ENCODE assay signal across 9 mouse cellular contexts in genomic region chr6:122341038-122341810, GRCm38 (mm10). TPM values are rescaled to one million over a fixed set of nuclear protein-coding genes. Genes with fewer than 3 reads are reported as not detected.
DNase-seq lines count a peak whose midpoint lies in the region; ATAC-seq and TF ChIP-seq lines count a peak whose summit lies in the region.
"Had no signal": no experiment of that assay in that cellular context is flagged by ENCODE, and none has a peak within 500 bp of the region (broad histone marks: within the 10 kb centered on the region; RNA-seq: fewer than 3 reads in every experiment).

No protein-coding gene starts in this region.

- no peak for ATAC-seq in heart, embryonic 16.5 days (replicated peaks; ENCODE audit: extremely low read depth, insufficient read depth, low FRiP score)
- no peak for ATAC-seq in embryonic facial prominence, embryonic 12.5 days (ENCODE audit: insufficient number of reproducible peaks, insufficient read depth, low FRiP score, low TSS enrichment)
- ATAC-seq in kidney, embryonic 16.5 days (ENCODE audit: low FRiP score, low TSS enrichment): no peak
- ATAC-seq in midbrain, postnatal 0 days (ENCODE audit: low FRiP score): no peak
- ATAC-seq in megakaryocyte progenitor cell, adult 5-6 weeks (replicated peaks; ENCODE audit: poor library complexity): no peak

- H3K9me3 ChIP-seq in heart, embryonic 16.5 days (replicated peaks; ENCODE audit: control insufficient read depth, low read length): no peaks in the 10 kb centered on the region
- no peaks in the 10 kb centered on the region for H3K9me3 ChIP-seq in embryonic facial prominence, embryonic 12.5 days
- no peaks in the 10 kb centered on the region for H3K9me3 ChIP-seq in kidney, embryonic 16.5 days (ENCODE audit: low read length)
- no peaks in the 10 kb centered on the region for H3K9me3 ChIP-seq in midbrain, postnatal 0 days (ENCODE audit: low read length)

- H3K27me3 ChIP-seq in heart, embryonic 16.5 days (ENCODE audit: control insufficient read depth, insufficient read depth, low read length): no peaks in the 10 kb centered on the region
- no peaks in the 10 kb centered on the region for H3K27me3 ChIP-seq in embryonic facial prominence, embryonic 12.5 days
- no peaks in the 10 kb centered on the region for H3K27me3 ChIP-seq in kidney, embryonic 16.5 days (ENCODE audit: insufficient read depth, low read length)
- H3K27me3 ChIP-seq in midbrain, postnatal 0 days (ENCODE audit: insufficient read depth, low read length): no peaks in the 10 kb centered on the region

- H3K4me2 ChIP-seq in heart, embryonic 16.5 days (ENCODE audit: low read depth, low read length): peak overlapping the region; percentile 81; the same call in 1 of the 2 replicates
- peak overlapping the region; percentile 59 for H3K4me2 ChIP-seq in embryonic facial prominence, embryonic 12.5 days (replicated peaks)
- H3K4me2 ChIP-seq in kidney, embryonic 16.5 days (replicated peaks; ENCODE audit: low read depth, low read length): peak overlapping the region; percentile 62
- H3K4me2 ChIP-seq in midbrain, postnatal 0 days (ENCODE audit: low read depth, low read length, poor library complexity, severe bottlenecking): peak overlapping the region; percentile 72

- 50% methylated on average over 7 of the region's 7 CpGs for WGBS in heart, embryonic 16.5 days
- WGBS in embryonic facial prominence, embryonic 12.5 days: 43% methylated on average over 7 of the region's 7 CpGs
- WGBS in kidney, embryonic 16.5 days: 41% methylated on average over 7 of the region's 7 CpGs
- WGBS in midbrain, postnatal 0 days: 42% methylated on average over 7 of the region's 7 CpGs

- no peak overlapping the region for H3K4me3 ChIP-seq in heart, embryonic 16.5 days (ENCODE audit: low read length)
- no peak overlapping the region for H3K4me3 ChIP-seq in embryonic facial prominence, embryonic 12.5 days
- H3K4me3 ChIP-seq in kidney, embryonic 16.5 days (ENCODE audit: low read length): no peak overlapping the region
- peak overlapping the region; percentile 70 for H3K4me3 ChIP-seq in midbrain, postnatal 0 days (ENCODE audit: low read depth, low read length)

- no peak for TF ChIP-seq CTCF in midbrain, postnatal 0 days (IDR thresholded peaks at IDR 0.05)

- intact Hi-C loops in gastrocnemius, postnatal 36 days (cut with DNase I): no loop called here
- intact Hi-C loops in left cerebral cortex, postnatal 10 days (cut with DNase I): no loop called here

- peaks cover 4% of the 10 kb centered on the region; the same call in 1 of the 2 replicates for H3K36me3 ChIP-seq in heart, embryonic 16.5 days (ENCODE audit: control insufficient read depth, insufficient read depth)
- peaks cover 3% of the 10 kb centered on the region; the same call in 1 of the 2 replicates for H3K36me3 ChIP-seq in embryonic facial prominence, embryonic 12.5 days
- H3K36me3 ChIP-seq in kidney, embryonic 16.5 days (ENCODE audit: insufficient read depth, low read length): peaks cover 4% of the 10 kb centered on the region
- H3K36me3 ChIP-seq in midbrain, postnatal 0 days (ENCODE audit: insufficient read depth, low read length): no peaks in the 10 kb centered on the region

- no peak overlapping the region for H3K9ac ChIP-seq in heart, embryonic 16.5 days (ENCODE audit: low read length)
- H3K9ac ChIP-seq in embryonic facial prominence, embryonic 12.5 days: no peak overlapping the region
- H3K9ac ChIP-seq in kidney, embryonic 16.5 days (replicated peaks; ENCODE audit: low read length): no peak overlapping the region
- H3K9ac ChIP-seq in midbrain, postnatal 0 days (replicated peaks; ENCODE audit: low read length, poor library complexity, severe bottlenecking): peak overlapping the region; percentile 83; the same call in 1 of the 2 replicates

- H3K4me1 ChIP-seq in heart, embryonic 16.5 days (ENCODE audit: control insufficient read depth, insufficient read depth, low read length): peaks cover 32% of the 10 kb centered on the region
- H3K4me1 ChIP-seq in embryonic facial prominence, embryonic 12.5 days: peaks cover 17% of the 10 kb centered on the region
- H3K4me1 ChIP-seq in kidney, embryonic 16.5 days (ENCODE audit: insufficient read depth, low read length): peaks cover 40% of the 10 kb centered on the region
- no peaks in the 10 kb centered on the region; the same call in 1 of the 2 replicates for H3K4me1 ChIP-seq in midbrain, postnatal 0 days (ENCODE audit: insufficient read depth, low read length)

- H3K27ac ChIP-seq in heart, embryonic 16.5 days (ENCODE audit: low read length): no peak overlapping the region
- H3K27ac ChIP-seq in embryonic facial prominence, embryonic 12.5 days: peak overlapping the region; percentile 96; the same call in 1 of the 2 replicates
- peak overlapping the region; percentile 98; the same call in 1 of the 2 replicates for H3K27ac ChIP-seq in kidney, embryonic 16.5 days (ENCODE audit: low read length)
- peak overlapping the region; percentile 94 for H3K27ac ChIP-seq in midbrain, postnatal 0 days (ENCODE audit: low read depth, low read length)

- DNase-seq in heart, adult 9 months (ENCODE audit: low spot score in 2 of 2): no peak
- peak; percentile 5 for DNase-seq in midbrain, postnatal 0 days (ENCODE audit: low spot score)
- DNase-seq in gastrocnemius, postnatal 36 days: no peak
- DNase-seq in left cerebral cortex, postnatal 10 days (ENCODE audit: extremely low spot score in 1 of 2, low spot score in 2 of 2): no peak

RNA-seq across cellular contexts. Expression of gene Phc1, which starts 0.9 kb away (rescaled TPM):
- 7.2 and 9.2 TPM in 2 replicates for polyA plus RNA-seq in heart, embryonic 16.5 days (2015; fragmentation: Nextera tagmentation; extraction: Ambion mirVana)
- 29.4 and 30.0 TPM in 2 replicates for polyA plus RNA-seq in embryonic facial prominence, embryonic 12.5 days (2016; fragmentation: Nextera tagmentation; extraction: Ambion mirVana)
- polyA plus RNA-seq in kidney, embryonic 16.5 days (2015; fragmentation: Nextera tagmentation; extraction: Ambion mirVana): 17.9 and 21.8 TPM in 2 replicates
- 60.5 and 67.1 TPM in 2 replicates for total RNA-seq in midbrain, postnatal 0 days (2014; rRNA removed)
- polyA plus RNA-seq in midbrain, postnatal 0 days (2015; fragmentation: Nextera tagmentation; extraction: Ambion mirVana): 24.7 and 26.8 TPM in 2 replicates
- total RNA-seq in megakaryocyte progenitor cell, adult 5-6 weeks (2015): 7.6 and 9.4 TPM in 2 replicates
- total RNA-seq in megakaryocyte progenitor cell, adult 5-6 weeks (2017): 4.1 and 9.6 TPM in 2 replicates
- 10 to 100 TPM; 17.6 to 22.9 TPM for total RNA-seq in gastrocnemius, postnatal 36 days (2021)
- total RNA-seq in left cerebral cortex, postnatal 10 days (2021): 10 to 100 TPM; 69.0 to 76.4 TPM

RNA-seq across cellular contexts. Expression of gene M6pr, which starts 32.7 kb away (rescaled TPM):
- polyA plus RNA-seq in heart, embryonic 16.5 days (2015; fragmentation: Nextera tagmentation; extraction: Ambion mirVana): 74.0 and 81.7 TPM in 2 replicates
- 72.6 and 75.1 TPM in 2 replicates for polyA plus RNA-seq in embryonic facial prominence, embryonic 12.5 days (2016; fragmentation: Nextera tagmentation; extraction: Ambion mirVana)
- 129 and 138 TPM in 2 replicates for polyA plus RNA-seq in kidney, embryonic 16.5 days (2015; fragmentation: Nextera tagmentation; extraction: Ambion mirVana)
- 47.2 and 51.5 TPM in 2 replicates for total RNA-seq in midbrain, postnatal 0 days (2014; rRNA removed)
- 42.1 and 44.0 TPM in 2 replicates for polyA plus RNA-seq in midbrain, postnatal 0 days (2015; fragmentation: Nextera tagmentation; extraction: Ambion mirVana)
- total RNA-seq in megakaryocyte progenitor cell, adult 5-6 weeks (2015): 195 and 214 TPM in 2 replicates
- total RNA-seq in megakaryocyte progenitor cell, adult 5-6 weeks (2017): 441 and 452 TPM in 2 replicates
- 10 to 100 TPM; 17.1 to 20.7 TPM for total RNA-seq in gastrocnemius, postnatal 36 days (2021)
- 10 to 100 TPM; 45.1 to 46.1 TPM for total RNA-seq in left cerebral cortex, postnatal 10 days (2021)

RNA-seq across cellular contexts. Expression of gene Klrg1, which starts 58.5 kb away (rescaled TPM):
- not detected in 2 replicates for polyA plus RNA-seq in heart, embryonic 16.5 days (2015; fragmentation: Nextera tagmentation; extraction: Ambion mirVana)
- polyA plus RNA-seq in embryonic facial prominence, embryonic 12.5 days (2016; fragmentation: Nextera tagmentation; extraction: Ambion mirVana): 0.15 TPM in 2 replicates
- not detected in 2 replicates for polyA plus RNA-seq in kidney, embryonic 16.5 days (2015; fragmentation: Nextera tagmentation; extraction: Ambion mirVana)
- 0.33 and 0.52 TPM in 2 replicates for total RNA-seq in midbrain, postnatal 0 days (2014; rRNA removed)
- 1.4 and 1.9 TPM in 2 replicates for polyA plus RNA-seq in midbrain, postnatal 0 days (2015; fragmentation: Nextera tagmentation; extraction: Ambion mirVana)
- 0.12 TPM in 1 of 2 replicates, not detected in the other for total RNA-seq in megakaryocyte progenitor cell, adult 5-6 weeks (2015)
- not detected in 2 replicates for total RNA-seq in megakaryocyte progenitor cell, adult 5-6 weeks (2017)
- not detected for total RNA-seq in gastrocnemius, postnatal 36 days (2021)
- total RNA-seq in left cerebral cortex, postnatal 10 days (2021): under 1 TPM; 0.24 to 0.32 TPM
- total RNA-seq: hematopoietic stem cell, adult 5-6 weeks had no signal
